Mouse (Mus musculus) olfactory bulb, adult 2 months (tissue): ENCODE results near the gene Knl1. TPM values are rescaled to one million over a fixed set of nuclear protein-coding genes. Genes with fewer than 3 reads are reported as not detected.
A peak's percentile ranks its signal among the peaks of the same experiment; 100 is the strongest.
"Not testable (repeated sequence)": the region's sequence is repeated elsewhere in the genome, so short reads cannot be mapped to it uniquely, and the experiment has no call there.

ENCODE experiments used
- H3K27ac ChIP-seq: fragments of 200-500 bp; 2 replicates; pipeline ENCODE4 v1.5.1; 2012; ENCODE audit warnings: low read depth, low read length; ENCODE audit not compliant: insufficient read depth
- H3K4me1 ChIP-seq: fragments of 200-500 bp; 2 replicates; pipeline ENCODE4 v1.6.1; 2012; ENCODE audit warnings: low read length; ENCODE audit not compliant: control insufficient read depth, insufficient read depth
- H3K4me3 ChIP-seq: fragments of 200-500 bp; 2 replicates; pipeline ENCODE4 v1.5.1; 2012; ENCODE audit warnings: mild to moderate bottlenecking, low read depth, low read length, moderate library complexity; ENCODE audit not compliant: insufficient read depth
- CTCF ChIP-seq: fragments of 200-500 bp; IDR thresholded peaks from 2 replicates; pipeline ENCODE4 v1.5.1; 2012; ENCODE audit warnings: low read depth, mild to moderate bottlenecking, low read length, moderate library complexity; ENCODE audit not compliant: insufficient read depth
- POLR2A ChIP-seq: fragments of 200-500 bp; IDR thresholded peaks from 2 replicates; pipeline ENCODE4 v1.6.1; 2012; ENCODE audit warnings: mild to moderate bottlenecking, low read depth, low read length, moderate library complexity; ENCODE audit not compliant: insufficient read depth
- WGBS: fragments of 180-500 bp; shearing (Covaris S2); methylation state at CpG from one replicate; pipeline ENCODE4 v1.1.7; 2018; 5-methylcytosine and 5-hydroxymethylcytosine counted together
- polyA plus RNA-seq: library from polyadenylated mRNA; stranded (reverse); fragments of >200 nt; gene quantifications from 2 replicates; pipeline ENCODE4 v1.2.4, GENCODE M21; 2012; ENCODE audit warnings: low replicate concordance; ENCODE audit not compliant: missing spikeins, insufficient read depth, insufficient read length

Knl1 gene
- not detected in 2 replicates for polyA plus RNA-seq

DNA sequence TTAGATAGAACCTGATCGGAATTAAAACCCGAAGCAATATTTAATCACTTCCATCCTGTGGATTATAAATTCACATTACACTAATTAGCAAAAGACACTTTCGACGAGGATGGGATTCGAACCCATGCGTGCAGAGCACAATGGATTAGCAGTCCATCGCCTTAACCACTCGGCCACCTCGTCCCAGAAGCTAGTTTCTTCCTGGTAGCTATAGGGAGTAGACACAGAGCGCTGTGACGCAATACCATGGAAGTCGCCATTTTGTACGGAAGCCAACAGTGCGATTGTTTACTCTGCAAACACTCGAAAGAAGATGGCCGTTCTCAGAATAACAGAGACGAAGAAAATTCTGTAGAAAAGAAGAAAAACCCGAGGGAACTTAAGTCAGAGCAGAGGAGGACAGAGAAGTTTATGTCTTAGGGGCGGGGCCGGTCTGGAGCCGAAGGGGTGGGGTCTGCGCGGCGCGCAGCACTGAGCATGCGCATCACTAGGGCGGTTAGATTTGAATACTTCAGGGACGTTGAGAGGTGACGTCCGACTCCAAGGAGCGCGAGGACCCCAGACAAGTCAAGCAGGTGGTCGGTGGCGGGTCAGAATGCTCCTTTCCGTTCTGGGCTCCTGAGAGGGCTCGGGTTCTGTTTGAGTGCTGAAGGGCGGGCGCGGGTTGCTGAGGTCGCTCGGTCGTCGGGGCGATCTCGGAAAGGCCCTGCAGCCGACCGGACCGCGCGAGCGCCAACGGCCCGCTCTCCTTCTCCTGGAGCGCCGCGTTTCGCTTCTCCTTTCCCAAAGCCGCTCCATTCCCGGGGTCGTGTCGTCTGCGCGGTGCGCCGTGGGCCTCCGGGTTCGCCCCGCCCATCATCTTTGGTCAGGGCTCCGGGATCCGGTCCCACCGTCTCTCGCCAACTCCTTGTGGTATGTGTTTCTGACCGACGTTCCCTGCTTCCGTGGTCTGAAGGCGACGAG is at the start of gene Knl1:
Gene Knl1 (plus strand): TSS at position 471 of the 963 bp plus-strand sequence.
- Histone ChIP-seq H3K4me3 (peak within 1 kb of the TSS; percentile 70), H3K4me1 (no peaks in the 10 kb centered on the region), H3K27ac (peak within 1 kb of the TSS; percentile 67; the same call in 1 of the 2 replicates)
- TF ChIP-seq POLR2A (no peak), CTCF (no peak)
- WGBS: under 1% methylated on average over 77 of the region's 77 CpGs

DNA sequence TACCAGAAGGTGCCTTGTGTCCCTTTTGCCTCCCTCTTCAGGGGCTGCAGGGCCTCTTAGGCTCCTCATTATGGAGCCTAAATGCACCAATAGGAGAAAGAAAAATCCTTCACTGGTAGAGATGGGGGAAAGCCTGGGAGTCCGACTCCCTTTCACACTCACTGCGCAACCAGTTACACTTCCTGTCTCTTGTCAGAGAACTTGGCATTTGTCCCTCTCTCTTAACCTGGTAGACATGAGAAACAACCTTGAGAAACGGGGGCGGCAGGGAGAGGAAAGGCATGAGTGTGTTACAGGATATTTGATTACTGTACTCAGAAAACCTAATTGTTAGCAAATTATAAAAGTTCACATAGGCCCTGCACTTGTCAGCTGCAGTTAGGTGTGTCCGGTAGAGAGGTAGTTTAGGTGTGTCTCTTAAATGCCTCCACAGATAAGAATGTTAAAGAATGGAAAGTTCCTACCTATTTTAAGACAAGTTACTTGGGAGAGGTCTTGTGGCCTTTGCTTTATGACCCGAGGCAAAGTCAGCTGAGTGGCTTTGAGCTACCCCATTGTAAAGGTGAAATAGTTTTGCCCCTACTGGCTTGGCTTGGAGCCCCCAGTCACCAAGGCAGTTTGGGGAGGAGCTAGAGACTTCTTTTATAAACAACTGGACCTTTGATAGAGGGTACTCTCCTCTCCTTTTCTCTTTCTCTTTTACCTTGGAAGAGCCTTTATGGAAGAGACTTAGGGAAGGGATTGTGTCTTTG is 48.6 kb upstream of the Knl1 start:
- H3K4me3 ChIP-seq: no peak overlapping the region
- TF ChIP-seq POLR2A: no peak
- no peak for TF ChIP-seq CTCF
- H3K27ac ChIP-seq: no peak overlapping the region
- 81% methylated on average over 6 of the region's 6 CpGs for WGBS
- H3K4me1 ChIP-seq: peaks cover 18% of the 10 kb centered on the region

DNA sequence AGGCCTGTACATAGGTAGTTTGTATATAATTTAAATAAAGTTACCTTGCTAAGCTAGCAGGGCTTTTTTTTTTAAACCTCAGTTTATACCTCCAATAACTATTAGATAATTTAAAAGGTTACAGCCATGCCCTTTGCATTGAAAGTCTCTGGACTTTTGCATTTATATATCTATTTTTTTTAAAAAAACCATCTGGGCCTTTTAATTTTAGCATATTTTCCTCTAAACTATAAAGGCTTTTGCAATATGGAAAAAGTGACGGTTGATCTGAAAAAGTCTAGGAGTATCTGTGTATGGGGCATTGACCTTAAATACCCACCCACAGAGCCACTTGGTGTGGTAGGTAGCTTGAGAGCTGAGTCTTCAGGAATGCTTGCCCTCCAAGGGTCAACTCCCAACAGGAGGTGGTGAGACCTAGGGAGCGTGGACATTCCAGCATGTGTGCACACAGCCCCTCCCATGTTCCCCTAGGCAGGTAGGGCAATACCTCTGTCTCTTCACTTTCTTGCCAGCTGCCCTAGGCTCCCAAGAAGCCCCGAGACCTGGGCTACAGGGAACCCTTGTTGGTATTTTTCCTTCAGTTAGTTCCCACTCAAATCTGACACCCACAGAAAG is 47.8 kb upstream of the Knl1 start:
- no peak overlapping the region for H3K4me3 ChIP-seq
- peaks cover 18% of the 10 kb centered on the region for H3K4me1 ChIP-seq
- H3K27ac ChIP-seq: no peak overlapping the region
- no peak for TF ChIP-seq CTCF
- no peak for TF ChIP-seq POLR2A
- 87% methylated on average over 3 of the region's 3 CpGs for WGBS

DNA sequence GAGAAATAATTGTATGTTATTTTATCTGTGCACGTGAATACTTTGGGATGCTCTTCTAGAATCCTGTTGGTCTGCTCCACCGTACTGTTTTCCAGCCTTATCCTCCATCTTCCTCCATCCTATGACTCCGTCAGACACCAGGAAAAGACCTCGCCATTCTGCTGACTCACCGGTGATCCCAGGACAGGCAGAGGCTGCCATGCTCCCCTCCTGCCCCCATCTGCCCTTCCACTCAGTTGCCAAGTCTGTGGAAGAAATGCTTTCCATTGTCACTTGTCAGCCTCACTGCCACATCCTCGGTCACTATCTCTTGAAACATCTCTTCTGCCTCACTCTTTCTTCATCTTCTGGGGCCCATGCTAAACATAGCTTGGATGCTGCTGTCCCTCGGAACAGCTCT is 40.0 kb upstream of the Knl1 start:
- 81% methylated on average over 7 of the region's 7 CpGs for WGBS
- H3K27ac ChIP-seq: no peak overlapping the region

DNA sequence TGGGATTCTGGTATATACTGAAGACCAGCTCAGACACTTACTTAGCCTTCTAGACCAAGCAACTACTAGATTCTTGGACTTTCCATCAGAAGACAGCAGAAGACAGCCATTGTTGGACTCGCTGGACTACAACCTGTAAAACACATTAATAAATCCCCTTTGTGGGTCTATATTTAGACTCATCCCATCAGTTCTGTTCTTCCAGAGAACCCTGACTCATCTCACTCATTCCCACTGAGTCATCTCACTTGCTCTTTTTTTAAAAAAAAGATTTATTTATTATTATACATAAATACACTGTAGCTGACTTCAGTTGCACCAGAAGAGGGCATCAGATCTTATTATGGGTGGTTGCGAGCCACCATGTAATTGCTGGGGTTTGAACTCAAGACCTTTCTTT is 37.5 kb upstream of the Knl1 start:
- H3K27ac ChIP-seq: no peak overlapping the region
- peaks cover 2% of the 10 kb centered on the region; the same call in 1 of the 2 replicates for H3K4me1 ChIP-seq
- no peak overlapping the region for H3K4me3 ChIP-seq
- 93% methylated on average over 2 of the region's 2 CpGs for WGBS
- TF ChIP-seq CTCF: no peak
- no peak for TF ChIP-seq POLR2A

More for the DNA sequence above, 40.0 kb upstream of the Knl1 start:
- Histone ChIP-seq H3K4me3 (no peak overlapping the region), H3K4me1 (peaks cover 2% of the 10 kb centered on the region; the same call in 1 of the 2 replicates)
- TF ChIP-seq POLR2A (no peak), CTCF (no peak)

DNA sequence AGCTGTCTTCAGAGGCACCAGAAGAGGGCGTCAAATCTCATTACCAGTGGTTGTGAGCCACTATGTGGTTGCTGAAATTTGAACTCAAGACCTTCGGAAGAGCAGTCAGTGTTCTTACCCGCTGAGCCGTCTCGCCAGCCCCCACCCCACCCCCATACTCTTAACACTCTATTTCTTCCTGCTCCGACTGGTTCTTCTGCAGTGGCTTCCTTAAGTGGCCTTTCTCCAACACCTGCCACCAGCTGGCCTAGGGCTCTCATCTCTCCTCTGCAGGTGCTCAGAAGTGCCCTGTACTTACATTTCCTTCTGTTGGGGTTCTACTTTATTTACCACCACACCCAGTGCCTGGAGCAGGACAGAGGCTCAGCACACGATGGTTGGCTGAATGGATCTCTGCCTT is 31.9 kb upstream of the Knl1 start:
- WGBS: 78% methylated on average over 7 of the region's 7 CpGs
- H3K4me1 ChIP-seq: peaks cover 12% of the 10 kb centered on the region
- no peak overlapping the region for H3K4me3 ChIP-seq
- TF ChIP-seq POLR2A (no peak), CTCF (no peak)
- H3K27ac ChIP-seq: no peak overlapping the region

DNA sequence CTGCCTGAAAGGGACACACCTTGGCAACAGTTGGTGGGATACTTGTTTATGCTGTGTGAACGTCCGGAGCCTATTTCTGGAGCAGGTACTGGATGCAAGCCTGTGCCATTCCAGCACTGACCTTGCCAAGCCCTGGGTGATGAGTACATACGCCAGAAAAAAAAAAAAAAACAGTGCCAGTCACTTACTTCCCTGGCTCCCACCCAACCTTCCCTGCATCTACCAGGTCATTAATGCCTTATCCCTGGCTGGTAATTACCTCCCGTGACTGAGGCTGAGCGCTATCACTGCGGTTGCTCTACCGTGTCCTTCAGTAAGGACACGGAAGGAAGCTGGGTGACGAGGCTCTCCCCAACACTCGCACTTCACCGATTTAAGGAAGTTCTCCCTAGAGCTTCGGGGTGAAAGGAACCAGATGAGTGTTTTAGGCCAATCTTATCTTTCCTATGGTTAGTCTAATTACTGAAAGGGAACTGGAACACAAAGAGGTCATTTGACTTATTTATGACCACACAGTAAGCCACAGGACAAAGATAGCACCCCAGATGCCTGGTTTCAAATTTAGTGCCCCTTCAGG is 31.2 kb upstream of the Knl1 start:
- TF ChIP-seq CTCF: no peak
- no peak for TF ChIP-seq POLR2A
- H3K4me1 ChIP-seq: peaks cover 12% of the 10 kb centered on the region
- 51% methylated on average over 12 of the region's 12 CpGs for WGBS
- no peak overlapping the region for H3K4me3 ChIP-seq
- no peak overlapping the region for H3K27ac ChIP-seq

DNA sequence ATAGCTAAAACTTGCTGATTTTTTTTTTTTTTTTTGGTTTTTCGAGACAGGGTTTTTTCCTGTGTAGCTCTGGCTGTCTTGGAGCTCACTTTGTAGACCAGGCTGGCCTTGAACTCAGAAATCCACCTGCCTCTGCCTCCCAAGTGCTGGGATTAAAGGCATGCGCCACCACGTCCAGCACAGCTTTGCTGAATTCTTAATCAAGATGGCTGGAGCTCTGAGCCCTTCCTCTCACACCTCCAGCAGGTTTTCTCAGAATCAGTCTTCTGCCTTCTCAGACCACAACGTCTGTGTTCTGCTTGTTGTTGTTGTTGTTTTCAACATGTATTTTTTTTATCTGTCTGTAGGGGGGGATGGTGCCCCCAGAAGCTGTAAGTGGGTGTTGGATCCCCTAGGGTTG is 30.6 kb upstream of the Knl1 start:
- peaks cover 12% of the 10 kb centered on the region for H3K4me1 ChIP-seq
- not testable (repeated sequence) for H3K4me3 ChIP-seq, H3K27ac ChIP-seq
- 86% methylated on average over 4 of the region's 4 CpGs for WGBS
